8 mouse cellular contexts compared by ENCODE assay signal in the genomic region with DNA sequence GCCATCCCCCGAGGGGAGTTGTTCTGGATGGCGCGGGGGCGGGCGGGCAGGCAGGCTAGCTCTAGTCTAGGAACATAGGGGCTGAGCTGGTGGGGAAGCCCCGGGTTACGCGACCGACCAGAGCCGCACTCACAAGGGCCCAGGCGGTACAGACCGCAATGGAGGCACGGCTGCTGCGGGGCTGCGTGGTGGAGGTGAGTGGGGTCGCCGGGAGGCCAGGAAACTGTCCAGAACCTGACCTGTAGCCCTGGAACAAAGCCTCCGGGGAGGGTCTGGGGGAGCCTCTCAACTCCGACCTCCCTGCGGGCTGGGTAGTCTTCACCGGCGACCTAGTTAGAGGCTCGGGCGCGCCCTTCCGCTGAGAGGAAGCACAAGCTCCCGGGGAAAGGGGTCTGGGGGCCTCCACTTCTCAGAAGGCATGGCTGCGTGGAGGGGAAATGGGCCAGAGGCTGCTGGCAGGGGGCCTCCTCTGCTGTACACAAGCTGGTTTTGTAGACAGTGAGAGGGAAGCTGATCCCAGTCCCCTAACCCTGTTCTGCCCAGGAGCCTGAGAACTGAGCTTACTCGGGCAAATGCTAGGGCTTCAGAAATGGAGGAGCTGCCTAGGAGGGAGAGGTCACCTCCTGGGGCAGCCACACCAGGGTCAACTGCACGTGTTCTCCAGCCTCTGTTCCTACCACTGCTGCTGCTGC. TPM values are rescaled to one million over a fixed set of nuclear protein-coding genes. Genes with fewer than 3 reads are reported as not detected.
A peak's percentile ranks its signal among the peaks of the same experiment; 100 is the strongest.
DNase-seq lines count a peak whose midpoint lies in the region; ATAC-seq and TF ChIP-seq lines count a peak whose summit lies in the region.

Gene Tnfrsf25, plus strand, starts transcription at position 14 of the 692 bp plus-strand sequence.

- DNase-seq in kidney, postnatal 0 days (ENCODE audit: low spot score), result no peak
- no peak for DNase-seq in kidney, adult 18-20 months
- DNase-seq in cerebellum, postnatal 36 days, result no peak
- DNase-seq in adrenal gland, postnatal 14 days, result no peak
- no peak for DNase-seq in urinary bladder, postnatal 10 days (ENCODE audit: low spot score)

- no peaks in the 10 kb centered on the region for H3K9me3 ChIP-seq in kidney, postnatal 0 days (replicated peaks; ENCODE audit: low read length)
- no peaks in the 10 kb centered on the region for H3K9me3 ChIP-seq in intestine, embryonic 15.5 days
- no peaks in the 10 kb centered on the region for H3K9me3 ChIP-seq in midbrain, embryonic 16.5 days (replicated peaks; ENCODE audit: control insufficient read depth, low read length, poor library complexity, severe bottlenecking)

- ATAC-seq in kidney, postnatal 0 days (replicated peaks; ENCODE audit: low FRiP score, low read depth), result 0 out of 2 replicates have a peak, but pooled peaks have one; percentile 19
- peak; percentile 15; the same call in 1 of the 2 replicates for ATAC-seq in intestine, embryonic 15.5 days
- ATAC-seq in midbrain, embryonic 16.5 days, result no peak

- peaks cover 12% of the 10 kb centered on the region; the same call in 1 of the 2 replicates for H3K36me3 ChIP-seq in kidney, postnatal 0 days (ENCODE audit: insufficient read depth, low read length)
- peaks cover 5% of the 10 kb centered on the region for H3K36me3 ChIP-seq in intestine, embryonic 15.5 days
- H3K36me3 ChIP-seq in midbrain, embryonic 16.5 days (ENCODE audit: control insufficient read depth, insufficient read depth, low read length), result peaks cover 12% of the 10 kb centered on the region

- 0 out of 2 replicates have a peak within 1 kb of the TSS, but pooled peaks have one; percentile 2 for H3K4me3 ChIP-seq in kidney, postnatal 0 days (replicated peaks; ENCODE audit: low read depth, low read length)
- no peak within 1 kb of the TSS for H3K4me3 ChIP-seq in cortical plate, adult 2 months (ENCODE audit: insufficient read depth, low read length)
- H3K4me3 ChIP-seq in intestine, embryonic 15.5 days (replicated peaks), result peak within 1 kb of the TSS; percentile 16; the same call in 1 of the 2 replicates
- H3K4me3 ChIP-seq in midbrain, embryonic 16.5 days (ENCODE audit: low read depth, low read length), result no peak within 1 kb of the TSS

- 0 out of 2 replicates have a peak within 1 kb of the TSS, but pooled peaks have one; percentile 35 for H3K9ac ChIP-seq in kidney, postnatal 0 days (ENCODE audit: low read depth, low read length)
- no peak within 1 kb of the TSS; the same call in 1 of the 2 replicates for H3K9ac ChIP-seq in intestine, embryonic 15.5 days
- H3K9ac ChIP-seq in midbrain, embryonic 16.5 days (ENCODE audit: low read depth, low read length), result peak within 1 kb of the TSS; percentile 32; the same call in 1 of the 2 replicates

- H3K4me2 ChIP-seq in kidney, postnatal 0 days (ENCODE audit: low read length), result peak within 1 kb of the TSS; percentile 47
- peak within 1 kb of the TSS; percentile 51 for H3K4me2 ChIP-seq in intestine, embryonic 15.5 days (replicated peaks)
- H3K4me2 ChIP-seq in midbrain, embryonic 16.5 days (ENCODE audit: low read length), result no peak within 1 kb of the TSS

- H3K27ac ChIP-seq in kidney, postnatal 0 days, result no peak within 1 kb of the TSS
- H3K27ac ChIP-seq in cortical plate, adult 2 months (ENCODE audit: insufficient read depth, low read length), result no peak within 1 kb of the TSS
- H3K27ac ChIP-seq in intestine, embryonic 15.5 days, result no peak within 1 kb of the TSS
- no peak within 1 kb of the TSS for H3K27ac ChIP-seq in midbrain, embryonic 16.5 days (ENCODE audit: low read length)

- no peak for TF ChIP-seq POLR2A in cortical plate, adult 2 months (IDR thresholded peaks at IDR 0.05; ENCODE audit: extremely low read depth, insufficient read depth, low read length)

- peaks cover 23% of the 10 kb centered on the region for H3K4me1 ChIP-seq in kidney, postnatal 0 days (replicated peaks; ENCODE audit: insufficient read depth, low read length)
- no peaks in the 10 kb centered on the region for H3K4me1 ChIP-seq in cortical plate, adult 2 months (ENCODE audit: control insufficient read depth, insufficient read depth, low read length)
- H3K4me1 ChIP-seq in intestine, embryonic 15.5 days (replicated peaks), result peaks cover 45% of the 10 kb centered on the region
- H3K4me1 ChIP-seq in midbrain, embryonic 16.5 days (ENCODE audit: control insufficient read depth, insufficient read depth, low read length), result peaks cover 8% of the 10 kb centered on the region; the same call in 1 of the 2 replicates

- 7% methylated on average over 30 of the region's 30 CpGs for WGBS in kidney, postnatal 0 days
- WGBS in intestine, embryonic 15.5 days, result 8% methylated on average over 30 of the region's 30 CpGs
- 2% methylated on average over 29 of the region's 30 CpGs for WGBS in midbrain, embryonic 16.5 days

- H3K27me3 ChIP-seq in kidney, postnatal 0 days (ENCODE audit: insufficient read depth, low read length), result peaks cover 10% of the 10 kb centered on the region; the same call in 1 of the 2 replicates
- H3K27me3 ChIP-seq in intestine, embryonic 15.5 days (replicated peaks), result peaks cover 53% of the 10 kb centered on the region
- peaks cover 59% of the 10 kb centered on the region for H3K27me3 ChIP-seq in midbrain, embryonic 16.5 days (ENCODE audit: control insufficient read depth, insufficient read depth, low read depth, low read length)

- TF ChIP-seq CTCF in kidney, postnatal 0 days (IDR thresholded peaks at IDR 0.05; ENCODE audit: low read depth), result no peak
- no peak for TF ChIP-seq CTCF in cortical plate, adult 2 months (IDR thresholded peaks at IDR 0.05; ENCODE audit: extremely low read depth, insufficient read depth, low read length)

RNA-seq across cellular contexts. Expression of gene Tnfrsf25, which starts in this region (rescaled TPM):
- 0.68 and 0.83 TPM in 2 replicates for polyA plus RNA-seq in kidney, postnatal 0 days (2015; fragmentation: Nextera tagmentation; extraction: Ambion mirVana)
- 12.7 and 14.7 TPM in 2 replicates for polyA plus RNA-seq in cortical plate, adult 2 months (2012; rRNA removed)
- polyA plus RNA-seq in intestine, embryonic 15.5 days (2015; fragmentation: Nextera tagmentation; extraction: Ambion mirVana), result 1.4 and 1.5 TPM in 2 replicates
- 0.37 and 0.83 TPM in 2 replicates for polyA plus RNA-seq in midbrain, embryonic 16.5 days (2015; fragmentation: Nextera tagmentation; extraction: Ambion mirVana)
- total RNA-seq in adrenal gland, postnatal 14 days (2021), result 2.9 and 4.8 TPM in 2 replicates

Comparison
In these comparisons a context has a peak if more than half of its experiments do, and no peak if none do; other contexts are left out.
1. Peak in ATAC-seq, H3K4me3 ChIP-seq, H3K9ac ChIP-seq and H3K4me2 ChIP-seq in kidney, postnatal 0 days; RNA of the gene not detected or under 1 TPM.